Mouse (Mus musculus): ENCODE results near the gene Brinp2. TPM values are rescaled to one million over a fixed set of nuclear protein-coding genes. Genes with fewer than 3 reads are reported as not detected.

Gene Brinp2
- polyA plus RNA-seq, 1 experiment from 2014 or later: 27.6 TPM

GRCm38 (mm10) chr1:158323325-158323724 is 32.8 kb downstream of the Brinp2 start:
- Histone ChIP-seq H3K9ac (replicated peaks; ENCODE audit: low read length) (no peak overlapping the region), H3K4me1 (ENCODE audit: control insufficient read depth, insufficient read depth, low read length) (no peaks in the 10 kb centered on the region), H3K4me2 (ENCODE audit: low read length) (no peak overlapping the region), H3K9me3 (ENCODE audit: control insufficient read depth, low read length) (no peaks in the 10 kb centered on the region), H3K4me3 (replicated peaks; ENCODE audit: low read depth, low read length) (no peak overlapping the region), H3K36me3 (ENCODE audit: control insufficient read depth, insufficient read depth, low read length) (no peaks in the 10 kb centered on the region), H3K27ac (replicated peaks; ENCODE audit: low read depth, low read length) (no peak overlapping the region), H3K27me3 (ENCODE audit: control insufficient read depth, insufficient read depth, low read length) (no peaks in the 10 kb centered on the region)
- ATAC-seq (ENCODE audit: low FRiP score, low TSS enrichment) (no peak), DNase-seq (no peak)
- 83% methylated on average over 6 of the region's 6 CpGs for WGBS

DNA sequence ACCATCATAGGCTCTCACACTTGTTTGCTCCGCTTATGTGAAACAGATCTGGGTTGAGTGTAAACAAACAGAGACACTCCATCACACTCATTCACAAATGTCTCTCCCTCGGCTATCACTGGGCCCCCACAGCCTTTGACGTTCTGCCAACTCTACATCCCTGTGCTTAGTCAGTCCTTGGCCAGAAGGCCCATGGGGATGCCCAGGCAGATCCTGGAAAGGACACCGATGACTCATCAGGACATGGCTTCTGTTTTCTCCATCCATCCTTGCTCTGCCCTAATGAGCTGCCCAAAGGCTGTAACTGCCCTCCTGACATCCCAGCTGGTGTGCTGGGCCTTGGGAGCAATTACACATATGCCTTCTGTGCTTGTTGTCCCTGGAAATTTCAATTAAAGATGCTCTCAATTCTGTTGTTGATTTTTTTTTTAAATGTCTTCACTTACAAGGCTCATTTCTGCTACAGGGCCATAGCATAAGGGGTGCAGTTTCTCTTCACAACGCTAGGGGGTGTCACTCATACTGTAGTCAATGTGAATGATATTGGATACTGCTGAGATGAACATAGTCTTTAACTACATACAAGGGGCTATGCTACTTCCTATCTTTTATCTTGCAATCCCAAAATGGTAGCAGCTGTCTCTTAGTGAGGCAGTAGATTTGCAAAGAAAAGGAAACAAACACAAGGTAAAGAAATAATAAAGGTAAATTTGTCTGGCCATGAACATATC is 45.5 kb downstream of the Brinp2 start:
- no peaks in the 10 kb centered on the region for H3K4me1 ChIP-seq (ENCODE audit: control insufficient read depth, insufficient read depth, low read length)
- no peaks in the 10 kb centered on the region for H3K36me3 ChIP-seq (ENCODE audit: control insufficient read depth, insufficient read depth, low read length)
- H3K9ac ChIP-seq (replicated peaks; ENCODE audit: low read length): no peak overlapping the region
- H3K4me2 ChIP-seq (ENCODE audit: low read length): no peak overlapping the region
- 64% methylated on average over 5 of the region's 5 CpGs for WGBS
- no peak overlapping the region for H3K27ac ChIP-seq (replicated peaks; ENCODE audit: low read depth, low read length)
- no peaks in the 10 kb centered on the region for H3K9me3 ChIP-seq (ENCODE audit: control insufficient read depth, low read length)
- DNase-seq: no peak
- no peak overlapping the region for H3K4me3 ChIP-seq (replicated peaks; ENCODE audit: low read depth, low read length)
- H3K27me3 ChIP-seq (ENCODE audit: control insufficient read depth, insufficient read depth, low read length): no peaks in the 10 kb centered on the region
- no peak for ATAC-seq (ENCODE audit: low FRiP score, low TSS enrichment)

- no peaks in the 10 kb centered on the region for H3K27me3 ChIP-seq (ENCODE audit: control insufficient read depth, insufficient read depth, low read length)
- no peak overlapping the region for H3K9ac ChIP-seq (replicated peaks; ENCODE audit: low read length)
- 0 out of 2 replicates have a peak, but pooled peaks cover 3% of the 10 kb centered on the region for H3K4me1 ChIP-seq (ENCODE audit: control insufficient read depth, insufficient read depth, low read length)
- H3K9me3 ChIP-seq (ENCODE audit: control insufficient read depth, low read length): no peaks in the 10 kb centered on the region
- H3K27ac ChIP-seq (replicated peaks; ENCODE audit: low read depth, low read length): no peak overlapping the region
- no peak for ATAC-seq (ENCODE audit: low FRiP score, low TSS enrichment)
- no peak overlapping the region for H3K4me2 ChIP-seq (ENCODE audit: low read length)
- H3K4me3 ChIP-seq (replicated peaks; ENCODE audit: low read depth, low read length): no peak overlapping the region
- WGBS: 62% methylated on average over 7 of the region's 7 CpGs
- H3K36me3 ChIP-seq (ENCODE audit: control insufficient read depth, insufficient read depth, low read length): no peaks in the 10 kb centered on the region
- peak; percentile 66 for DNase-seq
Observed at GRCm38 (mm10) chr1:158297042-158297441, 59.1 kb downstream of the Brinp2 start.

DNA sequence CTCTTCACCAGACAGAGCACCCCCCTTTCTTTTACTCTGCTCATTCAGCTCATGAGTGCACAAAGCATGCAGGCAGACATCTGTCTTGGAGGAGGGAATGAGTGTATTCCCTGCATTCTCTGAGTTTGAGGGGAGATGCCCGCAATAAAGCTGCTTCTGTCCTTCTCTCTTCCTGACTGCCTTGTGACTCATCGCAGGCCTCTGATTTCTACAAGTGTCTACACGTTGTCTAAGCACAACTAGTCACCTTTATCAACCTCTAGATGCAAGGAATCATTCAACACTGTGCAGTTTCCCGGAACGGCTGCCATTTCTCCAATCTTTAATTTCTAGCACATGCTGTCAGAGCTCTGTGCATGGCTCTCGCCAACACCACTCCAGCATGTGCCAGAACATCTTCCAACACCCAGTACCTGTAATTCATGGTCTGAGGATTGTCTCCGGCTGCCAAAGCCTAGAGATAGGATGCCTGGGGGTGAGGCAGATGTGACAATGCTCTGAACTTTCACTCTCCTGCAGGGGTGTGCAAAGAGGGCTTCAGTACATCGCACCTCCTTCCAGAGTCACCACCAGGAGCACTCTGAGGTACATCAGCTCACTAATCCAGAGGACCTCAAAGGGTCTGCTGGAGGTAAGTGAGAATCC is 59.7 kb downstream of the Brinp2 start:
- no peaks in the 10 kb centered on the region for H3K9me3 ChIP-seq (ENCODE audit: control insufficient read depth, low read length)
- H3K4me2 ChIP-seq (ENCODE audit: low read length): no peak overlapping the region
- no peak for ATAC-seq (ENCODE audit: low FRiP score, low TSS enrichment)
- H3K4me1 ChIP-seq (ENCODE audit: control insufficient read depth, insufficient read depth, low read length): 0 out of 2 replicates have a peak, but pooled peaks cover 3% of the 10 kb centered on the region
- no peak overlapping the region for H3K4me3 ChIP-seq (replicated peaks; ENCODE audit: low read depth, low read length)
- no peak overlapping the region for H3K9ac ChIP-seq (replicated peaks; ENCODE audit: low read length)
- 85% methylated on average over 8 of the region's 8 CpGs for WGBS
- no peak for DNase-seq
- no peaks in the 10 kb centered on the region for H3K27me3 ChIP-seq (ENCODE audit: control insufficient read depth, insufficient read depth, low read length)
- H3K36me3 ChIP-seq (ENCODE audit: control insufficient read depth, insufficient read depth, low read length): no peaks in the 10 kb centered on the region
- no peak overlapping the region for H3K27ac ChIP-seq (replicated peaks; ENCODE audit: low read depth, low read length)

DNA sequence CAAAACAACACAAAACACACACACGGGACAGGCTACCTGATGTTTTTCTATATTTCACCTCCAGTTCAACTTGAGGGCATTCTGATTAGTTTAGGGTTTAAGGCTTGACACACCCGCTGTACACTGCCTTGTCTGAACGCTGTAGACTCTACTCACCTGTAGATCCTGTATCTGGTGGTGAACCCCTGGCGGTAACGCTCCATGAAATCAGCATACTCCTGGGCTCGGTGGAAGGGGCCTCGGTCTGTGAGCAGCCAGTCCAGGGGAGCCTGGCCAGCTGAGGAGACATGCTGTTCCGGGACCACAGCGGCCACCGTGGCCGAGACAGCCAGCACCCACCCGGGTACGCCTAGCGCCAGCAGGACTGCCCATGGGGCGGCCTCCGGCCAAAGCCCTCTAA is 60.9 kb downstream of the Brinp2 start:
- Histone ChIP-seq H3K4me2 (ENCODE audit: low read length) (no peak overlapping the region), H3K9me3 (ENCODE audit: control insufficient read depth, low read length) (no peaks in the 10 kb centered on the region), H3K9ac (replicated peaks; ENCODE audit: low read length) (no peak overlapping the region), H3K4me3 (replicated peaks; ENCODE audit: low read depth, low read length) (no peak overlapping the region), H3K36me3 (ENCODE audit: control insufficient read depth, insufficient read depth, low read length) (no peaks in the 10 kb centered on the region), H3K4me1 (ENCODE audit: control insufficient read depth, insufficient read depth, low read length) (0 out of 2 replicates have a peak, but pooled peaks cover 3% of the 10 kb centered on the region), H3K27ac (replicated peaks; ENCODE audit: low read depth, low read length) (no peak overlapping the region), H3K27me3 (ENCODE audit: control insufficient read depth, insufficient read depth, low read length) (no peaks in the 10 kb centered on the region)
- DNase-seq (no peak), ATAC-seq (ENCODE audit: low FRiP score, low TSS enrichment) (no peak)
- 27% methylated on average over 16 of the region's 16 CpGs for WGBS

DNA sequence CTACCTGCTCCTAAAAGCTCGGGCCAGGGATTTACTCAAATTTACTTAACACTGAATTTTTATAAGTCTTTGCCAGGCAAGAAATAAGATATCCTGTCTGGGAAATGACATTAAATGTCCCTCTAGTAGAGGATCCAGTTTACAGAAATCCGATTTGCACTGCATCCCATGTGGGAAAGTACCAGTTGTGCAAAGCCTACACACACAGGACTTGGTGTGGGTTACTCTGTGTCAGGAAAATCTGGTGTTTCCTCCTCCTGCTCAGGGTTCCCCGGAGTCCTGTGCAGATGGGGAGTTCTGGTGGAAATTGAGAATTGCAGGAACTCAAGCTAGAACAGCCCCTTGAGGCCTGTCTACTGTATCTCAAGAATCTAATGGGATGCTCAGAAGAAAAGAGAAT is 70.9 kb downstream of the Brinp2 start:
- H3K4me1 ChIP-seq (ENCODE audit: control insufficient read depth, insufficient read depth, low read length): no peaks in the 10 kb centered on the region
- no peak overlapping the region for H3K27ac ChIP-seq (replicated peaks; ENCODE audit: low read depth, low read length)
- WGBS: 79% methylated on average over 3 of the region's 3 CpGs
- no peak overlapping the region for H3K9ac ChIP-seq (replicated peaks; ENCODE audit: low read length)
- no peaks in the 10 kb centered on the region for H3K9me3 ChIP-seq (ENCODE audit: control insufficient read depth, low read length)
- no peaks in the 10 kb centered on the region for H3K36me3 ChIP-seq (ENCODE audit: control insufficient read depth, insufficient read depth, low read length)
- no peak for ATAC-seq (ENCODE audit: low FRiP score, low TSS enrichment)
- no peak overlapping the region for H3K4me3 ChIP-seq (replicated peaks; ENCODE audit: low read depth, low read length)
- no peaks in the 10 kb centered on the region for H3K27me3 ChIP-seq (ENCODE audit: control insufficient read depth, insufficient read depth, low read length)
- H3K4me2 ChIP-seq (ENCODE audit: low read length): no peak overlapping the region
- no peak for DNase-seq

GRCm38 (mm10) chr1:158283869-158284268 is 72.3 kb downstream of the Brinp2 start:
- no peaks in the 10 kb centered on the region for H3K4me1 ChIP-seq (ENCODE audit: control insufficient read depth, insufficient read depth, low read length)
- H3K27ac ChIP-seq (replicated peaks; ENCODE audit: low read depth, low read length): no peak overlapping the region
- no peak for ATAC-seq (ENCODE audit: low FRiP score, low TSS enrichment)
- WGBS: 91% methylated on average over 7 of the region's 7 CpGs
- H3K4me3 ChIP-seq (replicated peaks; ENCODE audit: low read depth, low read length): no peak overlapping the region
- no peak overlapping the region for H3K4me2 ChIP-seq (ENCODE audit: low read length)
- H3K9ac ChIP-seq (replicated peaks; ENCODE audit: low read length): no peak overlapping the region
- no peaks in the 10 kb centered on the region for H3K36me3 ChIP-seq (ENCODE audit: control insufficient read depth, insufficient read depth, low read length)
- H3K9me3 ChIP-seq (ENCODE audit: control insufficient read depth, low read length): no peaks in the 10 kb centered on the region
- H3K27me3 ChIP-seq (ENCODE audit: control insufficient read depth, insufficient read depth, low read length): no peaks in the 10 kb centered on the region
- no peak for DNase-seq

- no peak overlapping the region for H3K4me3 ChIP-seq (replicated peaks; ENCODE audit: low read depth, low read length)
- no peak overlapping the region for H3K4me2 ChIP-seq (ENCODE audit: low read length)
- DNase-seq (no peak), ATAC-seq (ENCODE audit: low FRiP score, low TSS enrichment) (no peak)
- H3K27me3 ChIP-seq (ENCODE audit: control insufficient read depth, insufficient read depth, low read length): no peaks in the 10 kb centered on the region
- no peaks in the 10 kb centered on the region for H3K9me3 ChIP-seq (ENCODE audit: control insufficient read depth, low read length)
- H3K27ac ChIP-seq (replicated peaks; ENCODE audit: low read depth, low read length): no peak overlapping the region
- H3K4me1 ChIP-seq (ENCODE audit: control insufficient read depth, insufficient read depth, low read length): peaks cover under 1% of the 10 kb centered on the region; the same call in 1 of the 2 replicates
- no peak overlapping the region for H3K9ac ChIP-seq (replicated peaks; ENCODE audit: low read length)
- H3K36me3 ChIP-seq (ENCODE audit: control insufficient read depth, insufficient read depth, low read length): no peaks in the 10 kb centered on the region
- 67% methylated on average over 9 of the region's 9 CpGs for WGBS
Observed at GRCm38 (mm10) chr1:158272058-158272457, 84.1 kb downstream of the Brinp2 start.
